Mouse (Mus musculus) cerebellum, adult 9-10 months (tissue): ENCODE data around the gene Zranb1.

Experiments used
- DNase-seq: peaks from one replicate; pipeline ENCODE4 v3.0.0; 2022

Gene Zranb1

DNA sequence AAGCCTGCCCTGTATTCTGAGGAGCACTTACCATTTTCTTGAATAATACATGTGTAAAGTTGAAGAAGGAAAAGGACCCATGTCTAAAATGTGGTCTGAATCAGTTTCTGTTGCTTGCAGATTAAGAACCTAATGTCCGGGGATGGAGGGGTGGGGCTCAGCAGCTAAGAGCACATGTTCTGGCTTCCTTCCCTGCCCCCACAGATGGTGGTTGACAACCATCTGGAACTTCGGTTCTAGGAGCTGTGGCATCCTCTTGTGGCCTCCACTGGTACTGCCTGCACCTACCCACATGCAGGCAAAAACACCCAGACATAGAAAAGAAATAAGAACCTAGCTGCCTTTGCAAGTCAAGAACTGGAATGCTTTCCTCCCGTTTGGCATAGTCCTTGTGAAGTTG, 72.5 kb downstream of the Zranb1 start:
- peak; percentile 95 for DNase-seq

DNA sequence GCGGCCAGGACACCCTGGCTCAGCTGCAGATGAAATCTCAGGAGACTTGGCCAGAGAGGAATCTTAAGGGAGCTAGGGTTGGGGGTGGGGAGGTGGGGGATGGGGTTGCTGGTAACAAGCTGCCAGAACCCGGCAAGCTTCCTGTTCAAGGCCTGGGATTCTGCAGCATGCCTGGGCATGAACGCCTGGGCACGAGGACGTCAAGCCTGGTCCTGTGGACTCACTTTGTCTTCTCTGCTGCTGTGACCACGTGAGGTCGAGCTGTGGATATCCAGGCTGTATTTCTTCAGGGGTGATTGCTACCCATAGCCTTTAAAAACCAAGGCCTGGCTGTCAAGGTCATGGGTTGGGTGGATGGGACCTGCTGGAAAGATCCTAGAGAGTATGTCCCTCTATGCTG, 74.8 kb downstream of the Zranb1 start:
- no peak for DNase-seq

DNA sequence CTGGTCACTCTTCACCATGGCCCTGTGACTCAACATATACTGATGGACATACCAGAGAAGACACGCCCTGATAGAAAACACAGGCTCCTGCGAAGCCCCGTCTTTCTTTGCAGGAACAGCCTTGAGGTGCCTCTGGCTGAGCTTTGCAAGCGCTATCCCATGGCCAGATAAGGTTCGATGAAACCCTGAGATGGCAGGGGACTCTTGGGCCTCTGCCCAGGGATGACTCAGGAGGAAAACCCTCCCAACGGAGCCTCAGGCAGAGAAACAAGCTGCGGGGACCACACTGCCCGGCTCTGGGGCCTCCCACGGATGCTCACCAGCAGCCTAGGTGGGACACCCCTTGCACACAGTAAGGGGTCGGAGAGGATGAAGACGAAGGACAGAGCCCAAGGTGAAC, 76.4 kb downstream of the Zranb1 start:
- peak; percentile 71 for DNase-seq

DNA sequence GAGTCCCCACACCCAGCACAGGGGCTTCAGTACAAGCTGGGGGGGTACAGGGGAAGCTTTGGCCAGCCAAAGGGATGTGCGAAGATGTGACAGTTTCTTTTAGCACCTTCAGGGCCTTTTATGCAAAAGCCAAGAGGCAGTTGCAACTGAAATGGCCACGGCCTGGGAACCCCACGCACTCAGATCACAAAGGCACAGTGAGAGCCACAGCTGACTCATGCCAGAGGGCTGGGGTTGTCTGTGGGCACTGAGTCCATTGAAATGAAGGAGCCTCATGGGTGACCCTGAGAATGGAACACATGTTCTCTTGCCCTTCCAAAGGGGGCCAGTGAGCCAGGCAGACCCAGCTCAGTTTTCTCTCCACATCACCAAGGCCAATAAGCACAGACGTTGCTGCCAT, 77.7 kb downstream of the Zranb1 start:
- DNase-seq: peak; percentile 37

DNA sequence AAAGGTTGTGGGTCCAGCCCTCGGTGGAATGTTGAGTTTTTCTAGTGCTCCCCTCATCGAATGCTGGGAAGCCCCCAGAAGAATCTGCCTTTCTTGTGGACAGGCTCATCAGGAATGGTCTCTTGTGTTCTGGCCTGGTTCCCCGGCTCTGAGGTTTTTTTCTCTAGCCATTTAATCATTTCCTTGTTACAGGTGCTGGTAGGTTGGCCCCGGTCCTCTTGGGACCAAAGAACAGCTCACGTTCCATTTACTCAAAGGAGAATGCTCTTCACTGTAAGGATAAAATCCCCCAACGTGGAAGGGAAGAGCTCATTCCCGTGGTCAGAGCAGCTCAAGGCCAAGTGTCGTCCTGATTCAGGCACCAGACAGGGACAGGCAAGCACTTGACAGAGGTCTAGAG, 78.7 kb downstream of the Zranb1 start:
- no peak for DNase-seq

DNA sequence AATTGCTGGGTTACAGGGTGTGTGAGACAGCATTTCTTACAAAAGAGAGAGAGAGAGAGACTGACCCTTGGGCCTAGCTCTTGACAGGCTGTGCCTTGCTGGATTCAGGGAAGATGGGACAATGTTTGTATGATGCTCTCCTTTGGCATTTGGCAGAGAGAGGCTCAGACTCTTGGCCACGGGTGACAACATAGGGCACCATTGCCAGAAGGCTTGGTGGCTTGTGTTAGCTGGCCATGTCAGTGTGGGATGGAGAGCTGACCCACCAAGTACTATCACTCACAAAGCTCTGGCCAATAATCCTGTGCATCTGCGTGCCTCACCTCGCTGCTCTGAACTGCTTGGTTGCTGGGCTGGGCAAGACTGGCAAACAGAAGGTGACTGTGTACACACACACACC, 79.5 kb downstream of the Zranb1 start:
- DNase-seq: peak; percentile 67

DNA sequence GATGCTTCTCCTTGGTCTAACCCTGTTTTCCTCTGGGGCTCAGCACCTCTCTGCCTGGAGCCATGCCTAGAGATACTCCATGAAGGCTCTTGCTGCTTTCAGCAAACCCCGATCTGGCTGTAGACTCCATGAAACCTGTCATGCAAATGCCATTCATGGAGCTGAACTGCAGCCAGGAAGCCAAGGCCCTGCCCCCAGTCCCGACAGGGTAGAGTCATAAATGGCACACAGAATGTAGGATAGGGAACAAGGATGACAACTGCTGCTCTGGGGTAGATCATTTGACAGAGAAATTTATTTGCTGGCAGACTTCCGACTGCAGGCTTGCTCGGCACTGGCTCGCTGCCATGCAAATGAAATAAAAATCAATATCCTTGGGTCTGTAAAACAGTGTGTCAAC, 80.2 kb downstream of the Zranb1 start:
- DNase-seq: peak; percentile 80

DNA sequence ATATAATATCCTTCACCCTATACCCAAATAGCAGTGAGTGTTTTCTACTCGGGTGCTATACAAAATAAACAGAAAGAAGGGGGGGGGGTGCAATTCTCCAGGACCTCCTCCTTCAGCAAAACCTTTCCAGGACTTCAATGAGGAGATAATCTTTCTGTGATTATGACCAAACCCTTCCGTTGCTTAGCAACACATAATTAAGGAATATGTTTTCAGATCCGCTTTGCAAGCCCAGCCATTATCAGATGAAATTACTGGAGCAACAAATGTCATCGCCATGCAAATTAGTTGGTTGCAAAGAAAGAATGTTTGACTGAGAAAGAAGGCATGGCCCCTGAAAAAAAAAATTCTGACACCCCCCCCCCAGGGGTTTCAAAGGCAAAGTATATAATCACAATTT, 80.7 kb downstream of the Zranb1 start:
- peak; percentile 42 for DNase-seq

DNA sequence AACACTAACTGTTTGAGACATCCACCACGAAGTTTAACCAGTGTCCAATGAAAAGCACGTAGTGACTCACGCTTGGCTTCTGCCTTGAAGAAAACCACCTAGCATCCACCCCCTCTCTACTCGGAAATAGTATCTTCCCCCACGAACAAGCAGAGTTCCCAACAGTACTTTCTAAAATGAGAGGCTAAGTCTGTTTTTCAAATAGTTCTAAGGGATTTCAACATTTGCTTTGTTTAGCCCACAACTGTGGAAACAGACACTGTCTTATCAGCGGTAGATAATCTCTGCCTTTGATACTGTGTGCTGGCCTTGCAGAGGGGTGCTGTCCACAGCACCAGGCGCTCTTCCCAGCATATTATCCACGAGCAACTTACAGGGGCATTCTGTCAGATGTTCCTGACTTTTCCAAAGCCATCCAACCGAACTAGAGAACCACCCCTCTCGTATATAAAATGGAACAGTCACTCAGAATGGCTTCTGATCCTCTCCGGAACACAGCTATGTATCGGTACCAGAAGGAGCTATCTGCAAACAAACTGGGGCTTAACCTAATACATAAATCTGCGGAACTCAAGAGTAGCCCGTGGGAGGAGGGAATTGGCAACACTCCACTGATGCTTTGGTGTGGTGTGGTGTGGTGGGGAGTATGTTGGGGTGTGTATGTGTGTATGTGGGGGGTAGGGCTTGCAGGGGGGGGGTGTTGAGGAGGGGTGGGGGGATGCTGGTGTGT, 81.9 kb downstream of the Zranb1 start:
- peak; percentile 51 for DNase-seq

DNA sequence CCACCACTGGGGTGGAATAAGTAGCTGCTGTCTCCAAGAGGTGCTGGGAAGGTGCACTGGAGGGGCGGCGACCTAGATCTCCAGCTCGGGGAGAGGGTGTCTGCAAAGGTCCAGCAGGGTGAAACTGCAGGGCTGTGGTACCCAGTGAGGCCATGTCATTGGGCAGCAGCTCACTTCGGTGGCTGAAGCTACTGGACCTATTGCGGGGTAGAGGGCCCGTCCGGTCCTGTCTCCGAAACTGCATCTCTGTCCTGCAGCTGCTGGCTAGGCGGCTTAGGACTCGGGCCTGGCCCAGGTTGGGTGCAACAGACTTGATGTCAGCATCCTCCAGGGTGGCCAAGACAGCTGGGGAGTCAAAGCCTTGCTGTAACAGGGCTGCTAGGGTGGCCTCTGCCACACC, 83.0 kb downstream of the Zranb1 start:
- DNase-seq: no peak

DNA sequence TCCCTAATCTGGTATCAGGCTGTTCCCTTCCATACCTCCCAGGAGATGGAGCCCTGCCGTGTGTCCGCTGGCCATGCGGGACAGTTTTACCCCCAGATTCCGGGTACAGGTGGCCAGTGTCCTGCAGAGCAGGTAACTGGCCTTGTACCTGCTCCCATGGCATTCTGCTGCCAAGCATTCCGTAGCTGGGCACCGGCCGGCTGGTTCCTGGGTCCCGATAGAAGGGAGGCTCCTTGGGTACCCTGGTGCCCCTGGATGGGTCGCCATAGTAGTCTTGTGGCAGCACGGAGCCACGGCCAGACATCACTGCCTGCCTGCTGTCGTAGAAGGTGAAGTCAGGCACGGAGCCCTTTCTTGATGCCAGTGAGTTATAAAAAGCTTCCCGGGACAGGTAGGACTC, 83.7 kb downstream of the Zranb1 start:
- peak; percentile 59 for DNase-seq

DNA sequence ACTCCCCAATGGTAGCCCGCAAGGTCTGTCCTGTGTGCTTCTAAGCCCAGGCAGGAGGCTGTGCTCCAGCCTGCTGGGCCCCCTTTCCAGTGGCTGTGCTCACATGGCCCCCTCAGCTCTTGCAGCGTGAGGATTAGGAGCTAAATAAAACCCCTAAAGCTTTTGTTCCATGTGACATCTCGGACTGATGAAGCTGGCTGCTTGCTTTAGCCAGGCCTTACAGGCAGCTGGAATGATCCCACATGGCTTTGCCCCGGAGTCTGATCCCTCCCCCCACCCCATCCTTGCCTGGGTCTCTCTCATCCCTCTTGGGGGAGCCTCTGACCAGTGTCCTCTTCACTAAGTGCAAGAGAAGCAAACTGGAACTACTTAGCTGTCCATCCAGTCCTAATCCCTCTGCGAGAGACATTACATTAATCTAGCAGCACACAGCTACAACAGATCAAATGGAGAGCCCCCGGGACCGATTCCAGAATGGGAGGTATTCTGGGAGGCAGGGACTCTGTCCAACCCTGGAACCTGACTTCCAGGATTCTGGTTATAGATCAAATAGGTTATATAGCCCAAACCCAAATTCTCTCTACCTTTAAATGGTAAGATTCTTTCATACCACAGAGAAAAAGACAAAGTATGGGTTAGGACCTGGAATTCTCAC, 84.6 kb downstream of the Zranb1 start:
- DNase-seq: peak; percentile 49

DNA sequence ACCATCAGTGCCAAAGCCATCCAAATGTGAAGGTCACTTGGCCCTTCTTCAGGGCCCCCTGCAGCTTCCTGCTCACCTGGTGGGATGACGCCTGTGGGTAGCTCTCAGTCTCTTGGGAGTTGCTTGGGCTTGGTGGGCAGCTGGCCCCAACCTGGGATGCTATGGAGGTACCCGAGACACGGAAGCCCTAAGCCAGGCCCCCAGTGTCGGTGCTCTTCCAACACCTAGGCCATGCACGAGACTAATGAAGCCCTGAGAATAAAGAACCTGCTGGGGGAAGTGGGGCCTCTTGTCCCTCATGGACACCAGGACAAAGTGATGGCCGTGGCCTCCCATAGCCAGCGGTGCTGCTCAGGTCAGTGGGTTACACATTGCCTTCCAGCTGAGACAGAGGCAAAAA, 88.0 kb downstream of the Zranb1 start:
- DNase-seq: no peak

DNA sequence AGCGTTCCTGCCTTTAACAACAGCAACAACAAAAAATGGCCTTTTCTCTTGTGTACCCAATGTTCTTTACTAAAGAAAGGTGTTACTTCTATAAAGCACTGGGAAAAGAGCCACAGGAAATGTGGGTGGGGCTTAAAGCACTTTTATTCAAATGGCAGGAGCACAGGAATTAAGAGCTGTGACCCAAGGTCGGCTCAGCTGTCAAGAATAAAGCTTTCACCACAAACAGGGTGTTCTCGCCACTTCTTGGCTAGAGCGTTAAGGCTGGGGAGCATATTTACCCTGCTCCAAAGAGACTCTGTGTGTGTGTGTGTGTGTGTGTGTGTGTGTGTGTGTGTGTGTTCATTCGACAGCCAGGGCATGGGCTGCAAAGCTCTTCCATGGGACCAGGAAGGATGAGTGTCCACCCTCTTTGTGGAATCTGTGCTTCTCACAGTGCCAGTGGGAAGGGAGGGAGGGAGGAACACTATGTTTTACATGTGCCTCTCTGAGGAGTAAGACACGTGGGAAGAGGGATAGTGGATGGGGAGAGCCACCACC, 88.6 kb downstream of the Zranb1 start:
- DNase-seq: no peak

DNA sequence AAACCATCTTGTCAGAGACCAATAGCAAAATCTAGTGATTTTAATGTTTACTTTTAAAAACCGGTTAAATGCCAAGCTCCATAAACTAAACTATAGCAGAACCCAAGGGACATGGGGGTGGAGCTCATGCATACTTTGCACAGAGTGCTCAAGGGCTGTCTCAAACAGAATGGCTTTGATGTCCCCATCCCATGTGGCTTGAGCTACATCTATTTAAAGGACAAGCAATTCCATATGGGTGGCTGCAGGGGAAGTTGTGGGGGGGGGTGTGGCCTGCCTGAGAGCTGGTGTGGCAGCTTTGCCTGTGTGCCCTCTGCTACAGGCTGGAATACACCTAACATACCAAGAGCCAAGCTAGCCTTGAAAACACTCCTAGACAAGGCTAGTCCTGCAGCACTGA, 93.8 kb downstream of the Zranb1 start:
- no peak for DNase-seq

DNA sequence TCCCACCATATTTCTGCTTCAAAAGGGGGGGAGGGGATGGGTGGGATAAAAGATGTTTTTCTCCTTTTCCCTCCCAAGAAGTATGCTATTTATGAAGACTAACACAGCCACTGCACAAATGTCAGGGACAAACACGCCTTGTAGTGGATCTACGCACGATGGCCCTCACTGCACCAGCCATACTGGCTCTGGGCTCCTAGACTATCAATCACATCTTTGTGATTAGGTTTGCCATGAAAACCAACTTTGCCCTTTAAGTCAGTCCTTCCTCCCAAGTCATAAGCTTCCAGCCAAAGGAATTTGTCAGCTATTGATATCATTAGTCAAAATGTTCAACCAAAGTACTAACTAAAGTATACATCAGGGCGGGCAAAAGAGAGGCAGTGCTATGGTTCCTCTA, 97.0 kb downstream of the Zranb1 start:
- no peak for DNase-seq

DNA sequence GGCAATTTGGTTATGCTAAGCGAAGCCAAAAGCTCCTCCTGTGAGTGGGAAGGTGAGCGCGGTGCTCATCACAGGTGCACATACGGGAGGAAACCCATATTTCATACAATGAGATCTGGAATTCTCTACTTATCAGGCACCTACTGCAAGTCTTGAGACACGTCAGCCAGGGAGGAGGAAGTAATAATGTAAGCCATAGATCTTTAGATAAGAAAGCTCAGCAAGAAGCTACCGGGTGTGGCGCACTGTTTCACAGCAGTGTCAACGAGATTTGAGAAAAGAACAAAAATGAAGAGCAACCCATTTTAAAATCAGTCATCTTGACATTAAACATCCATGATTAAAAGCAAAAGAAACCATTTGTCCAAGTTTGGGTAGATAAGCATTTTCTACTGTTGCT, 98.1 kb downstream of the Zranb1 start:
- DNase-seq: no peak

DNA sequence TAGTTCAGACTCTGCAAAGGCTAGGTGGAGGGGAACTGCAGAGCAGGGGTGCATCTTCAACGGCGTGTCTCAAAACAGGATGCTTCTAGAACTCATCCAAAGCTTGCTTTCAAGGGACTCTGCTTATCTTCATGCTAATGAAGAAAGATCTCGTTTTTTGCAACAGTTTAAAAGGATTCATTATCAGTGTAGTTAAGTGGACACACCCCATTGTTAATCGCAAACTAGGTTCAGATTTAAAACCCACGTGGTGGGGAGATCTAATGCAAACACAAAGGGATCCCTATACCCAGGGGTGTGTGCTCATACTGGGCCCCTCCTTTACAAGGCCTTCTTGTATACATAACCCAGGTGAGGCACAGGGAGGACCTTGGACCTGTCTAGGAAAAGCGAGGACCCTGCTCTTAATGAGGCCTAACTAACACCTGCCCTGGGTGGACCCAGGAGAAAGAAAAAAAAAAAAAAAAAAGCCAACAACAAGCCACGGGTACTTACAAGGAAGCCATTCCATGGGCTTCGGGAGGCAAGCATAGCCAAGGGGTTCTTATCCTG, 98.6 kb downstream of the Zranb1 start:
- DNase-seq: no peak

DNA sequence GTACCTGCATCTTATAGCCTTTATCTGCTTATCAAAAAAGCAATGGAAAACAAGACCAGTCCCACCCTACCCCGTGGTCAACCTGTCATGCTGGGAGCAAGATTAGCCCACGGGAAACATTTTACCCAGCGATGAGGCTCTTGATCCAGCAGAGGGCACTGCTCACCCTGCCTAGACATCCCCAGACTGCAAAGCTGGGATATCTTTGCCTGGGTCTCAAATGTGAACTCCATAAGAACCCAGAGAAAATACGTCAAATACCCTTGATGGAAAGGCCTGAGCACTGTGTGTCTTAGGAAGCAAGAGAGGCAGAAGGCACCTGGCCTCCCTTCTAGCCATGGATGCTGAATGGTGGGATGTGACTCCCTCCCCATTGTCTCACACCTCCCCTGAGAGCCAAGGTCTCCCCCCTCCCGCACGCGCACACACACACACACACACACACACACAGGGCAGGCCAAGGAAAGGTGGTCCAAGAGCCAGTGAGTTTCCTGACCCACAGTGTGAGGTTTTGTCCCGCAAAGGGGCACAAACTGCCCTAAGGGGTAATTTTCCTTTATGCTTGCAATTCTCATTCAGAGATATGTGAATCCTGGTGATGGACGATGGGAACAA, 101.8 kb downstream of the Zranb1 start:
- peak; percentile 79 for DNase-seq

DNA sequence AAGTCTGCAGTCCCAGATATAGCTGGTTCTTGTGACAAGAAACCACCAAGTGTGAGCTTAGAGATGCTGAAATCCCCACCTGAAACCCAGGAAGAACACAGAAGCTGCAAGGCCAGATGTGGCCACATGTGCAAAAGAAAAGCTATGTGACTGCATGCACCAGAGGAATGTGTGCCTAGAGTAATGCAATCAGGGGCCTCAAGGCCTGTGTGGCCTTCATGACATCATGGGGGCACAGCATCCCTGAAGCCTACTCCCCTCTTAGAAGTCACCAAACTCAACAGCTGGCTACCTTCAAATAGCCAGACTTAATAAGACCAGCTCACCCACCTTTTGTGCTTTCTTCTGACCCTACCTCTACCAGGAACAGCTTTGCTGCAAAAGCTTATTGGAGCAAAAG, 105.0 kb downstream of the Zranb1 start:
- no peak for DNase-seq
